Mouse (Mus musculus): Measurements from ENCODE around the gene Rpl24. TPM values are rescaled to one million over a fixed set of nuclear protein-coding genes. Genes with fewer than 3 reads are reported as not detected.

The Rpl24 gene
- total RNA-seq, 2 experiments from 2014 or later, result 406 to 439 TPM

DNA sequence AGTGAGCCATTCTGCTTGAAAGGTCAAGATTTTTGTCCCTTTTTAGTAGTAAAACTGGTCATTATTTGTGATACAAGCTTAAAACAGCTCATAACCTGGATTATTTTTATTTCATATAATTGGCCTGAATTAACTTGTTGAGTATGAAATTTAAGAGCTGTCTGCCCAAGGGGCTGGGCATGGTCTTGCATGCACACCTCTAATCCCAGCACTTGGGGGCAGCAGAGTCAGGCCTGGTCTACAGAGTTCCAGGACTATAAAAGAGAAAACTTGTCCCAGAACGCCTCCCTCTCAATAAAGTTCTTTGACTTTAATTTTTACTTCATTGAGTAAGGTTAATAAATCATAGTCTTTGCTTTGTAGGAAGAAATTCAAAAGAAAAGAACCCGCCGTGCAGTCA, 3.1 kb downstream of the Rpl24 start:
- peak in 1 of 2 experiments; percentile 18 for DNase-seq (ENCODE audit: low spot score in 2 of 2)

- no peak for DNase-seq (ENCODE audit: low spot score in 2 of 2)
Observed at GRCm38 (mm10) chr16:55970416-55970815, 4.3 kb downstream of the Rpl24 start.

DNA sequence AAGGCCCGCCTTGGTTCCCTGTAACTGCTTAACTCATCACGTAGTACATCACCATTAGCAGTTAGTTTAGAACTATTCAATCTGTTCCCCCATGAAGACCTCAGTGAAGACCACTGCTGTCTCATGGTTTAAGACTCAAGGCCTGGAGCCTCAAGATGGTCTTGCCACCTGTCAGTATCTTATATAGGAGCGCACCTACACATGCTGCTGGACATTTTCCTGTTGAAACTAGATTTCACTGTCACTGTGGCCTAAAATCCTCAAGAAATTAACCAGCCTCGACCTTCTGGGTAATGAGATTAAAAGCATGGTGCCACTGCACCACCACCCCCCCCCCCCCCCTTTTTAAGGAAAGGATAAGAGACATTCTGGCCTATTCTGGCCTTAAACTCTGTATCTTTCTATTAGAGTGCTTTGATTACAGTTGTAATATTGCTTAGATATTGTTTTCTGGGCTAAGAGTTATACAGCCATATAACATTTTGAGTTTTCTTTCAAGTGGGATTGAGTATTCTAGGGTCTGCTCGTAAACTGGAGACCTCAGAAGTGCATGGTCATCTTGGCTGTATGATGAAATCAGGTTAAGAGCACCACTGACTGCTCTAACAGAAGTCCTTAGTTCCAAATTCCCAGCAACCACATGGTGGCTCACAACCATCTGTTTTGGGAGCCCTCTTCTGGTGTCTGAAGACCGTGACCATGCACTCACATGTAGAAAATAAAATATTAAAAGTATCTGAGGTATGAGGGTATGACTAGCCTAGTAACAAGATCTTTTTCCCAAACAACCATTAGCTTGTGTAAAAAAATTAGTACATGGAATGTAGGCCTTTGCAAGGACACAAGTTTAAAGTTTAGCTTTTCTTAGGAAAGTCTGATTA, 5.9 kb downstream of the Rpl24 start:
- no peak for DNase-seq (ENCODE audit: low spot score in 2 of 2)

GRCm38 (mm10) chr16:55972626-55973201, 6.6 kb downstream of the Rpl24 start:
- no peak for DNase-seq (ENCODE audit: low spot score in 2 of 2)

DNA sequence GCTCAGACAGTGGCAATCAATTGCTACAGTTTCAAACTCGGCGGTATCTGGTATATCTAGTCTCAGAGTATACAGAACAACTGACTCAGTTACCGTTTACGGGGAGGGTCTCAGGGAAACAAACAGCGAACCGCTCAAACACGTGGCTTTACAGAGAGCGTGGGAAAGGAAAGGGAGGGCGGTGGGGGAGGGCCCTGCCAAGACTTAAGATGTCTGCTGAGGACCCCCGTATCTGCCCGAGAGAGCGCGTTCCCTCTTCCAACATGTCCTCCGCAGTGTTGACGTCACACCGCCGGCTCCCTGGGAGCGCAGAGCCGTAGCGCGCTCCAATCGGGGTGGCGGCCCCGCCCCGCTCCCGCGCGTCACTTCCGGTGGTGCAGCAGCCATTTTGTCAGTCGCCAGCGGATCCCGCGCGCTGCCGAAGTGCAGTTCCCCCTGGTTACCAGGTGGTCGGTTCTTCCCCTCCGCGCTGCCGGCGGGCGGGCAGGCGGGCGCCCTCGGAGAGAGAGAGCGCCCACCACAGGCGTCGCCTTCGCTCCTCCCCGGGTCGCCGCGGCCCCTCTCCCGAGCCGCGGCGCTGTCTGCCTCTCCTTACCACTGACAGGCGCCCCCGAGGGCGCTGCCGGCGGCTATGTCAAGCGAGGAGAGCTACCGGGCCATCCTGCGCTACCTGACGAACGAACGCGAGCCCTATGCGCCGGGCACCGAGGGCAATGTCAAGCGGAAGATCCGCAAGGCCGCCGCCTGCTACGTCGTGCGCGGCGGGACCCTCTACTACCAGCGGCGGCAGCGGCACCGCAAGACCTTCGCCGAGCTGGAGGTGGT, 7.6 kb downstream of the Rpl24 start, which contains the start of gene Zbtb11:
TSS of gene Zbtb11 (plus strand) at position 453 of the 825 bp plus-strand sequence.
- peak; percentile 100 for DNase-seq (ENCODE audit: low spot score in 2 of 2)

GRCm38 (mm10) chr16:55974256-55974902, 8.3 kb downstream of the Rpl24 start:
- DNase-seq (ENCODE audit: low spot score in 2 of 2), result peak; percentile 74 to 83

DNA sequence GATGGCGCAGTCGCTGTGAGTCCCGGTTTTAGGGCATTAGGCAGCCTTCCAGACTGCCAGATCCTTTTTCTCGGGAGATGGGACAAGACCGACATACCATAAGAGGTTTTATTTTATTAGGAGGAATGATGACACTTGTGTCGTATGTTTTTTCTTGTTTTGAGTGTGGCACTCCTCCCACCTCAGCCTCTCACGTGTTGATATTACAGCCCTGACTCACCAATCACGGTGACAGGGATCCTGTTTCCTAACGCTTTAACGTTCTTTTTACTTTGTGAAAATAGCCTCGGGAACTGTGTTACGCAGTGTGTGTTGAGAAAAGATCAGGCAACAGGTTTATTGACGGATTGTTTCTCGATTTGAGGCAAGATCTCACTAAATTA, 8.8 kb downstream of the Rpl24 start:
- DNase-seq (ENCODE audit: low spot score in 2 of 2), result peak in 1 of 2 experiments; percentile 17

- no peak for DNase-seq (ENCODE audit: low spot score in 2 of 2)
Observed at GRCm38 (mm10) chr16:55986001-55986400, 19.9 kb downstream of the Rpl24 start.

DNA sequence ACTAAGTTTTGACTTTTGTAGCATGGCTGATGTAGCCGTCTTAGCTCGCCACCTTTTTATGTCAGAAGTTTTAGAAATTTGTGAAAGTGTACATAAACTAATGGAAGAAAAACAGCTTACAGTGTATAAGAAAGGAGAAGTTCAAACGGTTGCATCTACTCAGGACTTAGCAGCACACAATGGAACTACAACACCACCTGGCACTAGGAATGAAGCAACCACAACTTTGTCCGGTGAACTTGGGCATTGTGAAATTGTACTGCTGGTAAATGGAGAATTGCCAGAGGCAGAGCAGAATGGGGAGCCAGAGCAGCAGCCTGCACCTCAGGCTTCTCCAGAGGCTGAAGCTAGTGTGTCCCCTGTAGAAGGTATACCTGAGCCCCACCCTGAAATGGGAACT, 24.2 kb downstream of the Rpl24 start:
- no peak for DNase-seq (ENCODE audit: low spot score in 2 of 2)

GRCm38 (mm10) chr16:55994235-55994634, 28.2 kb downstream of the Rpl24 start:
- DNase-seq (ENCODE audit: low spot score in 2 of 2), result no peak

DNA sequence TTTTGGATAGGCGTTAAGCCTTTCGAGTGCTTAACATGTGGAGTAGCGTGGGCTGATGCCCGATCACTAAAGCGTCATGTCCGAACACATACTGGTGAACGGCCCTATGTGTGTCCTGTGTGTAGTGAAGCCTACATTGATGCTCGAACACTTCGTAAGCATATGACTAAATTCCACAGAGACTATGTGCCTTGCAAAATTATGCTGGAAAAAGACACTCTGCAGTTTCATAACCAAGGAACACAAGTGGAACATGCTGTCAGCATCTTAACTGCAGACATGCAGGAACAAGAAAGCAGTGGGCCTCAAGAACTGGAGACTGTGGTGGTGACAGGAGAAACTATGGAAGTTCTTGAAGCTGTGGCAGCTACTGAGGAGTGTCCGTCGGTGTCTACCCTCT, 40.7 kb downstream of the Rpl24 start:
- peak in 1 of 2 experiments; percentile 27 for DNase-seq (ENCODE audit: low spot score in 2 of 2)

DNA sequence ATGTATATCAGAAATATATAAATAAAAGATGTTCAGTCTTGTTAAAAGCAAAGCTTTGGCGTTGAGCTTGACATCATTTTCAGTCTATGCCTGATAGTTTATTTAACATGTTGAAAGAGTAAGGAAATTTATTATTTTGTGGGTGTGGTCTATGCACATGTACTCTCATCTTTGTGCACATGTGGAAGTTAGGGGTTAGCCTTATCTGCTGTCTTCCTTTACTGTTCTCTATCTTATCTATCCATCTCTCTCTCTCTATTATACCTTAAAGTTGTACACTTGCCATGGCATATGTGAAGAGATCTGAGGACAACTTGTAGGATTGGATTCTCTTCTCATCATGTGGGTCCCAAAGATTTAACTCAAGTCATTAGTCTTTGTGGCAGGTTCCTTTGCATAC, 42.8 kb downstream of the Rpl24 start:
- DNase-seq (ENCODE audit: low spot score in 2 of 2), result no peak

DNA sequence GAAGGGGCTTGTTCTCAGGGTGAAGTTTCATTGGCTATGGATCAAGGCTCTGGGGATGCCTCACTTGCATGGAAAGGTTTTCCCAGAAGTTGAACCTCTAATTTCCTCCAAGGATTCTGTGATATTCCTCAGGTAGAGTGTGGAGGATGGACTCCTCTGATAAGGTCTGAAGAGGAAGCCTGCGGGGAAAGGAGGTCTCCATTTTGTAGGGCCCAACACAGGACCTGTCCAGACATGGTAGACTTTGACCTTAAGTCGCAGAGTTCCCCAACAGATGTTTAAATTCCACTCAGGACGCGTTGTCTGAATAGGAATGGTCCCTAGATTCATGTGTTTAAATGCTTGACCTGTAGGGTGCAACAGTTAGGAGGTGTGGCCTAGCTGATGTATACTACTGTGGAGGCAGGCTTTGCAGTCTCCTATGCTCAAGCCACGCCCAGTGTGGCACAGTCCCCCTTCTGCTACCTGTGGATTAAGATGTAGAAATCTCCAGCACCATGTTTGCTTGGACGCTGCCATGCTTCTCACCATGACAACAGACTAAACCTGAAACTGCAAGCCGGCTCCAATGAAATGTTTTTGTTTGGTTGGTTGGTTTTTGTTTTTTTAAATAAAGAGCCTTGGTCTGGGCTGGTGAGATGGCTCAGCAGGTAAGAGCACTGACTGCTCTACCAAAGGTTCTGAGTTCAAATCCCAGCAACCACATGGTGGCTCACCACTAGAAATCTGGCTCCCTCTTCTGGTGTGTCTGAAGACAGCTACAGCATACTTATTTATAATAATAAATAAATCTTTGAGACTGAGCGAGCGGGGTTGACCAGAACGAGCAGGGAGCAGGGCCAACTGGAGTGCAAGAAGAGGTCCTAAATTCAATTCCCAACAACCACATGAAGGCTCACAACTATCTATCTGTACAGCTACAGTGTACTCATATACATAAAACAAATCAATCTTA, 47.0 kb downstream of the Rpl24 start:
- DNase-seq (ENCODE audit: low spot score in 2 of 2), result no peak

DNA sequence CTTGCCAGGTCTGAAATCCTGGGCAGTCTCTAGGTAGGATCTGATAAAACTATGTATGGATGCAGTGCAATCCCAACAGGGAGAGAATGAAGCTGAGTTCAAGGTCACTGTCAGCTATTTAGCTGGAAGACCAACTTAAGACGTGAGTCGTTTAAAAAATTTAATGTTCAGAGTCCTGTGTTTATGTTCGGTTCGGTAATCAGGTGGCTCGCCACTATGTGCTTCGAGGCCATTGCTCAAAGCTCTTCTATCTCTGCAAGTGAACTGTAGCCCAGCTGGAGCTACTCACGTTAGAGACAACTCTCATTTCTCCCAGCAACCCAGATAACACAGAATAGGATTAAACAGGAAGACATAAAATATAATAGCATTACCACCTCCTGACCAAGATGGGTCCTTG, 48.0 kb downstream of the Rpl24 start:
- DNase-seq (ENCODE audit: low spot score in 2 of 2), result no peak

DNA sequence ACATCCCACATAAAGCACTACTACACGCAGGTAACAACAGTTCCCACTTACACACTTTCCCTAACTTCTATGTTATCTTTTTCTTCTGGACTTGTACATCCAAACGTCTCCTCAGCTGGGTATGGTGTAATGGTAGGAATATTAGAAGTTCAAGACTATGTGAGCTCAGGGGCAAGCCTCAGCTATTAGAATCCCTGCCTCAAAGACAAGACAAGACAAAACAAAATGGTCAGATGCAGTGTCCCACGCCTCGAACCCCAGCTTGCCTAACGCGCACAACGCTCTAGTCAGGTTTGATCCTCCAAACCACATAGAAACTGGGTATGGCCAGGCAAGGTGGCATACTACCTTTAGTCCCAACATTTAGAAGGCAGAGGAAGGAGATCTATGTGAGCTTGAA, 53.6 kb downstream of the Rpl24 start:
- DNase-seq (ENCODE audit: low spot score in 2 of 2), result no peak

Other genes starting within 250 kb of the Rpl24 start
- gene Nfkbiz, start 127.4 kb upstream of the Rpl24 start, total RNA-seq (2021), result 1 to 10 TPM; 4.4 to 5.2 TPM
- gene Nxpe3, start 71.0 kb upstream of the Rpl24 start, total RNA-seq (2021), result 10 to 100 TPM in 1 of 2 experiments, 1 to 10 TPM in 1; 9.7 to 11.5 TPM
- 10 to 100 TPM; 13.4 TPM for gene Cep97, start 31.4 kb upstream of the Rpl24 start, total RNA-seq (2021)
- gene Zbtb11, start 7.6 kb downstream of the Rpl24 start, total RNA-seq (2021), result 10 to 100 TPM; 54.9 to 57.5 TPM
- 100 to 1,000 TPM; 176 to 188 TPM for gene Pcnp, start 63.5 kb downstream of the Rpl24 start, total RNA-seq (2021)
- gene Trmt10c, start 71.5 kb downstream of the Rpl24 start, total RNA-seq (2021), result 10 to 100 TPM; 10.9 to 11.0 TPM
- gene Senp7, start 82.1 kb downstream of the Rpl24 start, total RNA-seq (2021), result 10 to 100 TPM; 41.9 to 42.6 TPM
- gene Impg2, start 238.0 kb downstream of the Rpl24 start, total RNA-seq (2021), result under 1 TPM; 0.49 to 0.51 TPM

Data from left cerebral cortex, adult 18-20 months (tissue).